Mouse (Mus musculus) MEL (cell line): Measurements from ENCODE around the gene Mif.

Source experiments
- CHD1 ChIP-seq: IDR thresholded peaks from 2 replicates; pipeline ENCODE4 v1.6.1; 2012; ENCODE audit warnings: low read depth, mild to moderate bottlenecking, inconsistent platforms, low read length, improper control_type of control experiment
- CTCF ChIP-seq, 3 experiments: IDR thresholded peaks in 2 of 3; conservative IDR thresholded peaks in 1 of 3; 2 replicates each; pipeline ENCODE4 v1.5.1; 2011 to 2012; ENCODE audit warnings: low read length in 3 of 3, low read depth in 2 of 3, mild to moderate bottlenecking in 2 of 3, improper control_type of control experiment in 1 of 3, inconsistent platforms in 1 of 3, mixed read lengths in 1 of 3, moderate library complexity in 1 of 3; ENCODE audit not compliant: control insufficient read depth in 1 of 3, insufficient read depth in 1 of 3, poor library complexity in 1 of 3, severe bottlenecking in 1 of 3
- E2F4 ChIP-seq: IDR thresholded peaks from 2 replicates; pipeline ENCODE4 v1.6.1; 2011; ENCODE audit warnings: low read depth, low read length, improper control_type of control experiment, borderline replicate concordance
- EP300 ChIP-seq, 2 experiments: IDR thresholded peaks; 2 replicates each; pipeline ENCODE4 v1.6.1; 2011; ENCODE audit warnings: improper control_type of control experiment in 2 of 2, low read length in 2 of 2, low read depth in 1 of 2, mild to moderate bottlenecking in 1 of 2
- MAX ChIP-seq: IDR thresholded peaks from 2 replicates; pipeline ENCODE4 v1.6.1; 2011; ENCODE audit warnings: low read length, improper control_type of control experiment
- SMC3 ChIP-seq: IDR thresholded peaks from 2 replicates; pipeline ENCODE4 v1.6.1; 2011; ENCODE audit warnings: low read depth, low read length, improper control_type of control experiment
- USF1 ChIP-seq: IDR thresholded peaks from 2 replicates; pipeline ENCODE4 v1.6.1; 2014; ENCODE audit warnings: low read depth, mild to moderate bottlenecking, inconsistent platforms, low read length, improper control_type of control experiment, moderate library complexity
- ZC3H11A ChIP-seq: IDR thresholded peaks from 2 replicates; pipeline ENCODE4 v1.6.1; 2012; ENCODE audit warnings: low read depth, mild to moderate bottlenecking, inconsistent platforms, low read length, improper control_type of control experiment

DNA sequence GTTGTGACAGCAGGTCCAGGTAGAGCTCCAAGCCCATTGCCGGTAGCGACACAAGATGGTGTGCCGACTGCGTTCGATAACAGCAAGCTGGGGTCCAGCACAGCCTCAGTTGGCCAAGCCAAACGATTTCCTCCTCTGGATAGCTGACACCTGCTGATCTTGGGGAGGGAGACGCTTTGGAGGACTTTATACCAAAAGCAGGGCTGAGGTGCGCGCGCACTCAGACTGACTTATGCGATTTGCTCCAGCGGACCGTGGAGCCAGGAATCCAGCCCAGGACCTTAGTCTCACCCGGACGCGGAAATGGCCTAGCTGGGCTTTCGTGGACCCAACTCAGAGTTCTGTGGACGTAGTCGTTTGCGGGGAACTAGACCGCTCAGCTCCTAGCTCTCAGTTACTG is 25.8 kb downstream of the Mif start:
- TF ChIP-seq ZC3H11A (no peak), CTCF (IDR thresholded peaks at IDR 0.05 in 2 of 3, conservative IDR thresholded peaks at IDR 0.05 in 1 of 3; ENCODE audit: control insufficient read depth in 1 of 3, insufficient read depth in 1 of 3, low read depth in 2 of 3, low read length in 3 of 3, poor library complexity in 1 of 3, severe bottlenecking in 1 of 3) (no peak), E2F4 (no peak), MAX (no peak), CHD1 (no peak), SMC3 (no peak), EP300 (IDR thresholded peaks at IDR 0.05; ENCODE audit: low read depth in 1 of 2, low read length in 2 of 2) (no peak), USF1 (no peak)
